Mouse (Mus musculus): ENCODE data around the gene Atxn7l1. TPM values are rescaled to one million over a fixed set of nuclear protein-coding genes. Genes with fewer than 3 reads are reported as not detected.

The Atxn7l1 gene
- 18.7 and 25.1 TPM in 2 replicates for polyA plus RNA-seq (2015; fragmentation: Nextera tagmentation; extraction: Ambion mirVana)

GRCm38 (mm10) chr12:33147497-33148267 lies at the start of gene Atxn7l1:
Atxn7l1 (plus strand) TSS chr12:33147693.
- Histone ChIP-seq H3K27me3 (replicated peaks; ENCODE audit: control insufficient read depth, insufficient read depth, low read length) (no peaks in the 10 kb centered on the region), H3K4me1 (ENCODE audit: control insufficient read depth, insufficient read depth, low read depth, low read length) (peaks cover 23% of the 10 kb centered on the region), H3K27ac (ENCODE audit: low read depth, low read length) (peak within 1 kb of the TSS; percentile 86), H3K4me2 (ENCODE audit: low read length) (peak within 1 kb of the TSS; percentile 85), H3K36me3 (ENCODE audit: control insufficient read depth, insufficient read depth, low read length) (no peaks in the 10 kb centered on the region), H3K9ac (ENCODE audit: low read depth, low read length) (peak within 1 kb of the TSS; percentile 82), H3K4me3 (ENCODE audit: low read length) (peak within 1 kb of the TSS; percentile 67), H3K9me3 (ENCODE audit: control insufficient read depth, low read length) (no peaks in the 10 kb centered on the region)
- ATAC-seq, result peak; percentile 95
- WGBS, result under 1% methylated on average over 48 of the region's 54 CpGs

GRCm38 (mm10) chr12:33101627-33102026 lies 45.9 kb upstream of the Atxn7l1 start:
- no peak overlapping the region for H3K4me3 ChIP-seq (ENCODE audit: low read length)
- 47% methylated on average over 8 of the region's 8 CpGs for WGBS
- H3K9me3 ChIP-seq (ENCODE audit: control insufficient read depth, low read length), result no peaks in the 10 kb centered on the region
- no peak overlapping the region for H3K9ac ChIP-seq (ENCODE audit: low read depth, low read length)
- ATAC-seq, result no peak
- H3K4me1 ChIP-seq (ENCODE audit: control insufficient read depth, insufficient read depth, low read depth, low read length), result peaks cover 15% of the 10 kb centered on the region
- no peaks in the 10 kb centered on the region; the same call in 1 of the 2 replicates for H3K27me3 ChIP-seq (replicated peaks; ENCODE audit: control insufficient read depth, insufficient read depth, low read length)
- no peak overlapping the region for H3K4me2 ChIP-seq (ENCODE audit: low read length)
- H3K27ac ChIP-seq (ENCODE audit: low read depth, low read length), result no peak overlapping the region
- no peaks in the 10 kb centered on the region for H3K36me3 ChIP-seq (ENCODE audit: control insufficient read depth, insufficient read depth, low read length)

- Histone ChIP-seq H3K4me2 (ENCODE audit: low read length) (no peak overlapping the region), H3K27me3 (replicated peaks; ENCODE audit: control insufficient read depth, insufficient read depth, low read length) (no peaks in the 10 kb centered on the region; the same call in 1 of the 2 replicates), H3K4me3 (ENCODE audit: low read length) (no peak overlapping the region), H3K36me3 (ENCODE audit: control insufficient read depth, insufficient read depth, low read length) (no peaks in the 10 kb centered on the region), H3K9me3 (ENCODE audit: control insufficient read depth, low read length) (no peaks in the 10 kb centered on the region), H3K9ac (ENCODE audit: low read depth, low read length) (no peak overlapping the region), H3K27ac (ENCODE audit: low read depth, low read length) (0 out of 2 replicates have a peak overlapping the region, but pooled peaks have one; percentile 35), H3K4me1 (ENCODE audit: control insufficient read depth, insufficient read depth, low read depth, low read length) (peaks cover 15% of the 10 kb centered on the region)
- peak; percentile 43; the same call in 1 of the 2 replicates for ATAC-seq
- 19% methylated on average over 15 of the region's 15 CpGs for WGBS
These were observed 45.0 kb upstream of the Atxn7l1 start for GRCm38 (mm10) chr12:33102342-33103115.

GRCm38 (mm10) chr12:33105724-33106123 lies 41.8 kb upstream of the Atxn7l1 start:
- H3K36me3 ChIP-seq (ENCODE audit: control insufficient read depth, insufficient read depth, low read length), result no peaks in the 10 kb centered on the region
- no peak overlapping the region for H3K4me2 ChIP-seq (ENCODE audit: low read length)
- no peak overlapping the region for H3K9ac ChIP-seq (ENCODE audit: low read depth, low read length)
- no peaks in the 10 kb centered on the region for H3K9me3 ChIP-seq (ENCODE audit: control insufficient read depth, low read length)
- ATAC-seq, result peak; percentile 68
- no peak overlapping the region for H3K27ac ChIP-seq (ENCODE audit: low read depth, low read length)
- WGBS, result 47% methylated on average over 4 of the region's 4 CpGs
- no peaks in the 10 kb centered on the region; the same call in 1 of the 2 replicates for H3K27me3 ChIP-seq (replicated peaks; ENCODE audit: control insufficient read depth, insufficient read depth, low read length)
- H3K4me3 ChIP-seq (ENCODE audit: low read length), result no peak overlapping the region
- peaks cover 15% of the 10 kb centered on the region for H3K4me1 ChIP-seq (ENCODE audit: control insufficient read depth, insufficient read depth, low read depth, low read length)

GRCm38 (mm10) chr12:33106438-33107167 lies 40.9 kb upstream of the Atxn7l1 start:
- H3K36me3 ChIP-seq (ENCODE audit: control insufficient read depth, insufficient read depth, low read length), result no peaks in the 10 kb centered on the region
- WGBS, result 59% methylated on average over 10 of the region's 10 CpGs
- H3K27ac ChIP-seq (ENCODE audit: low read depth, low read length), result no peak overlapping the region
- no peaks in the 10 kb centered on the region for H3K9me3 ChIP-seq (ENCODE audit: control insufficient read depth, low read length)
- no peaks in the 10 kb centered on the region; the same call in 1 of the 2 replicates for H3K27me3 ChIP-seq (replicated peaks; ENCODE audit: control insufficient read depth, insufficient read depth, low read length)
- H3K9ac ChIP-seq (ENCODE audit: low read depth, low read length), result no peak overlapping the region
- no peak overlapping the region for H3K4me2 ChIP-seq (ENCODE audit: low read length)
- no peak for ATAC-seq
- H3K4me1 ChIP-seq (ENCODE audit: control insufficient read depth, insufficient read depth, low read depth, low read length), result peaks cover 18% of the 10 kb centered on the region
- H3K4me3 ChIP-seq (ENCODE audit: low read length), result no peak overlapping the region

GRCm38 (mm10) chr12:33109531-33109930 lies 38.0 kb upstream of the Atxn7l1 start:
- Histone ChIP-seq H3K9ac (ENCODE audit: low read depth, low read length) (no peak overlapping the region), H3K9me3 (ENCODE audit: control insufficient read depth, low read length) (no peaks in the 10 kb centered on the region), H3K4me3 (ENCODE audit: low read length) (no peak overlapping the region), H3K36me3 (ENCODE audit: control insufficient read depth, insufficient read depth, low read length) (no peaks in the 10 kb centered on the region), H3K4me2 (ENCODE audit: low read length) (no peak overlapping the region), H3K4me1 (ENCODE audit: control insufficient read depth, insufficient read depth, low read depth, low read length) (peaks cover 8% of the 10 kb centered on the region), H3K27me3 (replicated peaks; ENCODE audit: control insufficient read depth, insufficient read depth, low read length) (no peaks in the 10 kb centered on the region), H3K27ac (ENCODE audit: low read depth, low read length) (no peak overlapping the region)
- ATAC-seq, result peak; percentile 62

- WGBS, result 20% methylated on average over 14 of the region's 14 CpGs
- peak; percentile 71 for ATAC-seq
- Histone ChIP-seq H3K27me3 (replicated peaks; ENCODE audit: control insufficient read depth, insufficient read depth, low read length) (no peaks in the 10 kb centered on the region), H3K4me2 (ENCODE audit: low read length) (no peak overlapping the region), H3K27ac (ENCODE audit: low read depth, low read length) (peak overlapping the region; percentile 29), H3K9ac (ENCODE audit: low read depth, low read length) (0 out of 2 replicates have a peak overlapping the region, but pooled peaks have one; percentile 3), H3K36me3 (ENCODE audit: control insufficient read depth, insufficient read depth, low read length) (no peaks in the 10 kb centered on the region), H3K9me3 (ENCODE audit: control insufficient read depth, low read length) (no peaks in the 10 kb centered on the region), H3K4me3 (ENCODE audit: low read length) (no peak overlapping the region), H3K4me1 (ENCODE audit: control insufficient read depth, insufficient read depth, low read depth, low read length) (peaks cover 6% of the 10 kb centered on the region; the same call in 1 of the 2 replicates)
These were observed 36.5 kb upstream of the Atxn7l1 start for GRCm38 (mm10) chr12:33110894-33111471.

- Histone ChIP-seq H3K4me3 (ENCODE audit: low read length) (no peak overlapping the region), H3K4me1 (ENCODE audit: control insufficient read depth, insufficient read depth, low read depth, low read length) (no peaks in the 10 kb centered on the region), H3K9me3 (ENCODE audit: control insufficient read depth, low read length) (peaks cover 2% of the 10 kb centered on the region; the same call in 1 of the 2 replicates), H3K36me3 (ENCODE audit: control insufficient read depth, insufficient read depth, low read length) (no peaks in the 10 kb centered on the region), H3K9ac (ENCODE audit: low read depth, low read length) (no peak overlapping the region), H3K4me2 (ENCODE audit: low read length) (no peak overlapping the region), H3K27me3 (replicated peaks; ENCODE audit: control insufficient read depth, insufficient read depth, low read length) (no peaks in the 10 kb centered on the region), H3K27ac (ENCODE audit: low read depth, low read length) (no peak overlapping the region)
- WGBS, result 46% methylated on average over 15 of the region's 15 CpGs
- no peak for ATAC-seq
These were observed 28.7 kb upstream of the Atxn7l1 start for GRCm38 (mm10) chr12:33118624-33119301.

All from hindbrain, embryonic 16.5 days (tissue).